Mouse (Mus musculus): ENCODE data around the gene Mettl6.

DNA sequence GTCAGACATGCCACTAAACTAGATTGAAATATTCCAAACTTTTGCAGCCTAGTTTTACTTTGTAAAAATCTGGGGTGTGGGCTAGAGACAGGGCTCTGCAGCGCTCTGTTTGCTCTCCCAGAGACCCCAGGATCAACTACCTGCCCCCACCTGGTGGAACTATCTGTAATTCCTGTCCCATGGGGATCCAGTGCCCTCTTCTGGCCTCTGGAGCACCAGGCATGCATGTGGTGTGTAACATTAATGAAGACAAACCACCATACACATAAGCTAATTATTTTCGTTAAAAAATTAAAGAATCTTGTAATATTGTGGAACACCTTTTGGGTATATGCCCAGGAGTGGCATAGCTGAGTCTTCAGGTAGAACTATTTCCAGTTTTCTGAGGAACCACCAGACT is 21.5 kb downstream of the Mettl6 start:
- no peak for TF ChIP-seq POLR2A (IDR thresholded peaks at IDR 0.05; ENCODE audit: borderline replicate concordance, extremely low read depth, insufficient read depth, insufficient read length, poor library complexity, severe bottlenecking)
- TF ChIP-seq CTCF (IDR thresholded peaks at IDR 0.05; ENCODE audit: borderline replicate concordance, extremely low read depth, insufficient read depth, insufficient read length) = no peak

Measured in brain, embryonic 14.5 days (tissue).